8 mouse cellular contexts compared by ENCODE assay signal in genomic region chr1:89968111-89968851, GRCm38 (mm10). TPM values are rescaled to one million over a fixed set of nuclear protein-coding genes. Genes with fewer than 3 reads are reported as not detected.
DNase-seq lines count a peak whose midpoint lies in the region; ATAC-seq lines count a peak whose summit lies in the region.

No protein-coding gene starts in this region.

- H3K4me3 ChIP-seq in embryonic facial prominence, embryonic 12.5 days, result peak overlapping the region; percentile 69
- H3K4me3 ChIP-seq in hindbrain, embryonic 11.5 days (ENCODE audit: low read depth, low read length), result peak overlapping the region; percentile 57
- peak overlapping the region; percentile 54 for H3K4me3 ChIP-seq in limb, embryonic 11.5 days (ENCODE audit: low read depth, low read length)

- H3K27ac ChIP-seq in embryonic facial prominence, embryonic 12.5 days, result no peak overlapping the region
- H3K27ac ChIP-seq in hindbrain, embryonic 11.5 days (ENCODE audit: low read depth, low read length), result no peak overlapping the region
- no peak overlapping the region for H3K27ac ChIP-seq in limb, embryonic 11.5 days (replicated peaks; ENCODE audit: low read depth, low read length)

- H3K4me1 ChIP-seq in embryonic facial prominence, embryonic 12.5 days, result peaks cover 3% of the 10 kb centered on the region; the same call in 1 of the 2 replicates
- peaks cover 2% of the 10 kb centered on the region; the same call in 1 of the 2 replicates for H3K4me1 ChIP-seq in hindbrain, embryonic 11.5 days (replicated peaks; ENCODE audit: control insufficient read depth, insufficient read depth, low read length)
- H3K4me1 ChIP-seq in limb, embryonic 11.5 days (ENCODE audit: control insufficient read depth, insufficient read depth, low read length), result peaks cover 3% of the 10 kb centered on the region; the same call in 1 of the 2 replicates

- WGBS in embryonic facial prominence, embryonic 12.5 days, result under 1% methylated on average over 94 of the region's 95 CpGs
- WGBS in hindbrain, embryonic 11.5 days, result under 1% methylated on average over 71 of the region's 95 CpGs
- WGBS in limb, embryonic 11.5 days, result under 1% methylated on average over 95 of the region's 95 CpGs

- peaks cover 60% of the 10 kb centered on the region for H3K27me3 ChIP-seq in embryonic facial prominence, embryonic 12.5 days
- H3K27me3 ChIP-seq in hindbrain, embryonic 11.5 days (ENCODE audit: control insufficient read depth, insufficient read depth, low read length), result peaks cover 38% of the 10 kb centered on the region
- peaks cover 42% of the 10 kb centered on the region for H3K27me3 ChIP-seq in limb, embryonic 11.5 days (ENCODE audit: control insufficient read depth, insufficient read depth, low read length)

- peak overlapping the region; percentile 68 for H3K9ac ChIP-seq in embryonic facial prominence, embryonic 12.5 days
- peak overlapping the region; percentile 40 for H3K9ac ChIP-seq in hindbrain, embryonic 11.5 days (ENCODE audit: low read depth, low read length)
- peak overlapping the region; percentile 62 for H3K9ac ChIP-seq in limb, embryonic 11.5 days (ENCODE audit: low read length)

- H3K4me2 ChIP-seq in embryonic facial prominence, embryonic 12.5 days (replicated peaks), result peak overlapping the region; percentile 95
- H3K4me2 ChIP-seq in hindbrain, embryonic 11.5 days (replicated peaks; ENCODE audit: low read depth, low read length), result peak overlapping the region; percentile 98
- H3K4me2 ChIP-seq in limb, embryonic 11.5 days (ENCODE audit: low read depth, severe bottlenecking), result peak overlapping the region; percentile 96

- H3K36me3 ChIP-seq in embryonic facial prominence, embryonic 12.5 days, result no peaks in the 10 kb centered on the region
- H3K36me3 ChIP-seq in hindbrain, embryonic 11.5 days (ENCODE audit: control insufficient read depth, insufficient read depth, low read length), result no peaks in the 10 kb centered on the region
- H3K36me3 ChIP-seq in limb, embryonic 11.5 days (ENCODE audit: control insufficient read depth, insufficient read depth, low read length), result no peaks in the 10 kb centered on the region

- DNase-seq in adrenal gland, adult 2 months, result peak; percentile 23
- no peak for DNase-seq in adrenal gland, adult 8-10 months
- DNase-seq in ES-CJ7 (ENCODE audit: low read depth, low spot score), result peak; percentile 52
- peak; percentile 61 for DNase-seq in hindbrain, embryonic 11.5 days (ENCODE audit: low spot score)
- DNase-seq in limb, embryonic 11.5 days (ENCODE audit: low spot score), result peak; percentile 59
- DNase-seq in retina, postnatal 1 day, result peak; percentile 64
- no peak for DNase-seq in thymus, postnatal 25 days

- ATAC-seq in embryonic facial prominence, embryonic 12.5 days (ENCODE audit: insufficient number of reproducible peaks, insufficient read depth, low FRiP score, low TSS enrichment), result no peak
- peak; percentile 61; the same call in 1 of the 2 replicates for ATAC-seq in hindbrain, embryonic 11.5 days (ENCODE audit: low FRiP score)
- ATAC-seq in limb, embryonic 11.5 days (ENCODE audit: insufficient number of reproducible peaks, low FRiP score, low TSS enrichment, low read depth), result no peak

- H3K9me3 ChIP-seq in embryonic facial prominence, embryonic 12.5 days, result no peaks in the 10 kb centered on the region
- H3K9me3 ChIP-seq in hindbrain, embryonic 11.5 days (ENCODE audit: control insufficient read depth, low read length), result no peaks in the 10 kb centered on the region
- H3K9me3 ChIP-seq in limb, embryonic 11.5 days (ENCODE audit: control insufficient read depth, low read length), result no peaks in the 10 kb centered on the region

RNA-seq across cellular contexts. Expression of gene Gbx2, which starts 37.3 kb away (rescaled TPM):
- total RNA-seq in adrenal gland, adult 2 months (2021), result not detected
- 0.10 TPM in 1 of 2 replicates, not detected in the other for polyA plus RNA-seq in adrenal gland, adult 2 months (2012; rRNA removed)
- total RNA-seq in adrenal gland, adult 8-10 months (2022), result not detected
- polyA plus RNA-seq in embryonic facial prominence, embryonic 12.5 days (2016; fragmentation: Nextera tagmentation; extraction: Ambion mirVana), result 2.2 and 3.1 TPM in 2 replicates
- polyA plus RNA-seq in hindbrain, embryonic 11.5 days (2014; fragmentation: Nextera tagmentation; extraction: Ambion mirVana), result 30.0 and 36.2 TPM in 2 replicates
- polyA plus RNA-seq in limb, embryonic 11.5 days (2014; fragmentation: Nextera tagmentation; extraction: Ambion mirVana), result 1.3 and 1.6 TPM in 2 replicates

RNA-seq across cellular contexts. Expression of gene Asb18, which starts 46.2 kb away (rescaled TPM):
- total RNA-seq in adrenal gland, adult 2 months (2021), result not detected
- polyA plus RNA-seq in adrenal gland, adult 2 months (2012; rRNA removed), result not detected in 2 replicates
- not detected for total RNA-seq in adrenal gland, adult 8-10 months (2022)
- 0.09 TPM in 1 of 2 replicates, not detected in the other for polyA plus RNA-seq in embryonic facial prominence, embryonic 12.5 days (2016; fragmentation: Nextera tagmentation; extraction: Ambion mirVana)
- 0.19 and 0.25 TPM in 2 replicates for polyA plus RNA-seq in hindbrain, embryonic 11.5 days (2014; fragmentation: Nextera tagmentation; extraction: Ambion mirVana)
- 0.04 TPM in 1 of 2 replicates, not detected in the other for polyA plus RNA-seq in limb, embryonic 11.5 days (2014; fragmentation: Nextera tagmentation; extraction: Ambion mirVana)

Comparison
In these comparisons a context has a peak if more than half of its experiments do, and no peak if none do; other contexts are left out.
1. DNase-seq: peak in adrenal gland, adult 2 months (single experiment), ES-CJ7 (single experiment), hindbrain, embryonic 11.5 days (single experiment), limb, embryonic 11.5 days (single experiment) and retina, postnatal 1 day (single experiment); none in adrenal gland, adult 8-10 months (single experiment) and thymus, postnatal 25 days (single experiment).
2. Peak in every context shown above with its lines, with median percentiles within 50 percentile points of each other: H3K4me2 ChIP-seq, H3K4me3 ChIP-seq and H3K9ac ChIP-seq.